Mouse (Mus musculus): Measurements from ENCODE around the gene Flcn. TPM values are rescaled to one million over a fixed set of nuclear protein-coding genes. Genes with fewer than 3 reads are reported as not detected.

Flcn gene
- polyA plus RNA-seq, 1 experiment from 2014 or later = 33.6 TPM

Other genes with a start within 250 kb of the Flcn start
- gene Olfr222, start 233.8 kb downstream of the Flcn start, polyA plus RNA-seq (2015; fragmentation: Nextera tagmentation; extraction: Ambion mirVana) = not detected in 2 replicates
- gene Olfr223, start 216.7 kb downstream of the Flcn start, polyA plus RNA-seq (2015; fragmentation: Nextera tagmentation; extraction: Ambion mirVana) = not detected in 2 replicates
- 55.4 and 56.7 TPM in 2 replicates for gene Mprip, start 148.7 kb downstream of the Flcn start, polyA plus RNA-seq (2015; fragmentation: Nextera tagmentation; extraction: Ambion mirVana)
- 2.0 TPM in 2 replicates for gene Pld6, start 22.4 kb downstream of the Flcn start, polyA plus RNA-seq (2015; fragmentation: Nextera tagmentation; extraction: Ambion mirVana)
- 39.0 and 39.4 TPM in 2 replicates for gene Nt5m, start 29.4 kb upstream of the Flcn start, polyA plus RNA-seq (2015; fragmentation: Nextera tagmentation; extraction: Ambion mirVana)
- gene Cops3, start 29.8 kb upstream of the Flcn start, polyA plus RNA-seq (2015; fragmentation: Nextera tagmentation; extraction: Ambion mirVana) = 177 and 178 TPM in 2 replicates
- gene Med9, start 138.2 kb upstream of the Flcn start, polyA plus RNA-seq (2015; fragmentation: Nextera tagmentation; extraction: Ambion mirVana) = 35.0 and 38.8 TPM in 2 replicates
- gene Rasd1, start 154.9 kb upstream of the Flcn start, polyA plus RNA-seq (2015; fragmentation: Nextera tagmentation; extraction: Ambion mirVana) = 1.6 and 3.1 TPM in 2 replicates
- 4.6 and 7.0 TPM in 2 replicates for gene Pemt, start 236.5 kb upstream of the Flcn start, polyA plus RNA-seq (2015; fragmentation: Nextera tagmentation; extraction: Ambion mirVana)

Measured in limb, embryonic 15.5 days (tissue).